Mouse (Mus musculus) intestine, embryonic 15.5 days (tissue): ENCODE measurements around the gene Amigo1. TPM values are rescaled to one million over a fixed set of nuclear protein-coding genes. Genes with fewer than 3 reads are reported as not detected.

Source experiments
- ATAC-seq: fragments of 200-750 bp; cut with Nextera tagmentation; 2 replicates; pipeline ENCODE4 v1.8.0; 2017; ENCODE audit warnings: moderate TSS enrichment, moderate library complexity
- H3K27ac ChIP-seq: fragments of 300-500 bp; sonication (generic); 2 replicates; pipeline ENCODE4 v1.5.1; 2015; ENCODE audit warnings: mild to moderate bottlenecking, inconsistent platforms
- H3K27me3 ChIP-seq: fragments of 300-500 bp; sonication (generic); replicated peaks from 2 replicates; pipeline ENCODE4 v1.6.1; 2015; ENCODE audit warnings: inconsistent platforms
- H3K36me3 ChIP-seq: fragments of 300-500 bp; sonication (generic); 2 replicates; pipeline ENCODE4 v1.6.1; 2015; ENCODE audit warnings: inconsistent platforms
- H3K4me1 ChIP-seq: fragments of 300-500 bp; sonication (generic); replicated peaks from 2 replicates; pipeline ENCODE4 v1.6.1; 2015; ENCODE audit warnings: inconsistent platforms
- H3K4me2 ChIP-seq: fragments of 300-500 bp; sonication (generic); replicated peaks from 2 replicates; pipeline ENCODE4 v1.6.1; 2015; ENCODE audit warnings: mild to moderate bottlenecking, inconsistent platforms
- H3K4me3 ChIP-seq: fragments of 300-500 bp; sonication (generic); replicated peaks from 2 replicates; pipeline ENCODE4 v1.5.1; 2015; ENCODE audit warnings: inconsistent platforms
- H3K9ac ChIP-seq: fragments of 300-500 bp; sonication (generic); 2 replicates; pipeline ENCODE4 v1.6.1; 2015; ENCODE audit warnings: inconsistent platforms
- H3K9me3 ChIP-seq: fragments of 300-500 bp; sonication (generic); 2 replicates; pipeline ENCODE4 v1.6.1; 2016; ENCODE audit warnings: inconsistent platforms
- WGBS: fragments of 180-500 bp; shearing (Covaris S2); methylation state at CpG from one replicate; pipeline ENCODE4 v1.1.7; 2015; 5-methylcytosine and 5-hydroxymethylcytosine counted together
- polyA plus RNA-seq: library from polyadenylated mRNA; unstranded; fragments of >200 nt; fragmentation: Nextera tagmentation; extraction: Ambion mirVana; gene quantifications from 2 replicates; pipeline ENCODE4 v1.2.1, GENCODE M21; 2015

Amigo1 gene
- polyA plus RNA-seq, 1 experiment from 2014 or later = 3.9 TPM

DNA sequence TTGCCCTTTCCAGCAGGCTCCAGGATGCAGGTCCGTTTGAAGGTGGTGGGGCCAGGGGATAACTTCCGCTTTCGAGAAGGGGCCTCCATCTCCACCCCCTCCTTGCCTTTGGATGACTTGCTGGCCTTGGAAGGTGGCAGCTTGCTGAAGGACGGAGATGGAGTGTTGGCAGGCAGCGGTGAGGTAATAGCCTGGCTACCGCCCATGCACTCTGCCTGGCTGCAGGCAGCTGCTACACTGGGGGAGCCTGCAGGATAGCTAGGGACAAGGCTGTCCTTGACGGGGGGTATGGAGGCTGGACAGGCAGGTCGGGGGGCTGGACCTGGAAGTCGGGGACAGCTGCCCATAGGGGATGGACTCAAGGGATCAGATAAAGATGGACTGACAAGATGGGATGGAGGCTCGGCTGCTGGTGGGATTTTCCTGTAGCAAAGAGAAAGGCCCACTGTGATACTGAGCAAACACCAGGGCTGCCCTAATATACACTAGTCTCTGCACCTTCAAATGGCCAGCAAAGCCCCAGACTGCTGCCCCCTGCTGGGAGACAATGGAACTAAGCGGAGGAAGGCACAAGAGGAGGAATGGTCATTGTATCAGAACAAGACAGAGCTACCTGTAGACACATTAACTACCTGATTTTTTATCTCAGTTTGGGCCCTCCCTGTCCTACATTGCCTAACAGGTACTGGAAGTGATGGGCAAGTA is 17.6 kb downstream of the Amigo1 start:
- Histone ChIP-seq H3K27me3 (no peaks in the 10 kb centered on the region), H3K9ac (no peak overlapping the region), H3K27ac (no peak overlapping the region), H3K4me3 (no peak overlapping the region), H3K4me2 (no peak overlapping the region), H3K36me3 (peaks cover 16% of the 10 kb centered on the region), H3K9me3 (no peaks in the 10 kb centered on the region), H3K4me1 (peaks cover 20% of the 10 kb centered on the region)
- 82% methylated on average over 11 of the region's 11 CpGs for WGBS
- no peak for ATAC-seq

DNA sequence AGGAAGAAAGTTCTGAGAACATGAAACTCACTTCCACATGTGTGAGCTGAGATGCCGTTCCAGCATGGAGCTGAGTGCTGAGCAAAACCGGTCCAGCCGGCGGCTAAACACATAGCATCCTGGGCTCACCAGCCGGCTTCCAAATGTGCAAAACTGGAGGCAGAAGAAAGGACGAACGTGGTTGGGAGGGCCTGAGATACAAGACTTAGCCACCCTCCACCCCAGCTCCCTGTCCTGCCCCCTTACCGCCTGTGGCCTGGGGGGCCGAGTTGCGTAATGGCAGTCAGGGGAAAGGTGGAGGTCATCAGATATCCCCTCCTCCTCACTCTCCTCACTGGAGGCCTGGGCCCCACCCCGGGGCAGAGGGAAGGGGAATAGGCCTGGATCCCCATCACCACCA is 18.3 kb downstream of the Amigo1 start:
- Histone ChIP-seq H3K4me1 (peaks cover 27% of the 10 kb centered on the region), H3K9ac (no peak overlapping the region), H3K27me3 (no peaks in the 10 kb centered on the region), H3K9me3 (no peaks in the 10 kb centered on the region), H3K4me3 (no peak overlapping the region), H3K27ac (no peak overlapping the region), H3K36me3 (peaks cover 16% of the 10 kb centered on the region), H3K4me2 (no peak overlapping the region)
- no peak for ATAC-seq
- 86% methylated on average over 11 of the region's 11 CpGs for WGBS

- H3K4me3 ChIP-seq = no peak overlapping the region
- 93% methylated on average over 8 of the region's 8 CpGs for WGBS
- no peak overlapping the region for H3K9ac ChIP-seq
- no peaks in the 10 kb centered on the region for H3K27me3 ChIP-seq
- peaks cover 28% of the 10 kb centered on the region for H3K4me1 ChIP-seq
- no peak for ATAC-seq
- no peak overlapping the region for H3K4me2 ChIP-seq
- no peaks in the 10 kb centered on the region for H3K9me3 ChIP-seq
- H3K36me3 ChIP-seq = peaks cover 16% of the 10 kb centered on the region
- H3K27ac ChIP-seq = no peak overlapping the region
These were observed 19.5 kb downstream of the Amigo1 start for GRCm38 (mm10) chr3:108205601-108206000.

- ATAC-seq = no peak
- 73% methylated on average over 15 of the region's 15 CpGs for WGBS
- peaks cover 29% of the 10 kb centered on the region for H3K4me1 ChIP-seq
- no peak overlapping the region for H3K4me3 ChIP-seq
- H3K27me3 ChIP-seq = no peaks in the 10 kb centered on the region
- no peaks in the 10 kb centered on the region for H3K9me3 ChIP-seq
- peaks cover 16% of the 10 kb centered on the region for H3K36me3 ChIP-seq
- peak overlapping the region; percentile 14; the same call in 1 of the 2 replicates for H3K4me2 ChIP-seq
- peak overlapping the region; percentile 14; the same call in 1 of the 2 replicates for H3K27ac ChIP-seq
- no peak overlapping the region for H3K9ac ChIP-seq
These were observed 20.7 kb downstream of the Amigo1 start for GRCm38 (mm10) chr3:108206731-108207375.

DNA sequence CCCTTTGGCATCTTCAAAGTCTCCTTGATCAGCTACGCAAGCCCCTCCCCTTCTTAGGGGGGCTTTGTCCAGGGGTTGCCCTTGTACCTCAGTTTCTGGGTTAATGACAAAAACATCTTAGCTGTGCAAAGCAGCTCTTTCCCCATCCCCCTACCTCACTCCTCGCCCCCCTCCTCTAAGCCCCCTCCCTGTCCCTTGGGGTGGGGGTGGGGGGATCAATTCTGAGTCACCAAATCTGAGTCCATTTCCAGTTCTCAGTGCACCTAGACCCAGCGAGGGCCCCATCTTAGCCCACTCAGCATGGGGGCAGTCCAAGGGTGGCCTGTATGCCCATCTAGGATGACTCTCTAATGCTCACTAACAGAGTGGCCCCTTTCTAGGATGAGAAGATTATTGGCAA is 22.9 kb downstream of the Amigo1 start:
- H3K27ac ChIP-seq = no peak overlapping the region
- H3K4me3 ChIP-seq = peak overlapping the region; percentile 67; the same call in 1 of the 2 replicates
- no peak for ATAC-seq
- 69% methylated on average over 3 of the region's 3 CpGs for WGBS
- H3K4me1 ChIP-seq = peaks cover 29% of the 10 kb centered on the region
- peaks cover 7% of the 10 kb centered on the region; the same call in 1 of the 2 replicates for H3K36me3 ChIP-seq
- H3K9me3 ChIP-seq = no peaks in the 10 kb centered on the region
- H3K4me2 ChIP-seq = peak overlapping the region; percentile 82
- H3K9ac ChIP-seq = no peak overlapping the region; the same call in 1 of the 2 replicates
- H3K27me3 ChIP-seq = no peaks in the 10 kb centered on the region

DNA sequence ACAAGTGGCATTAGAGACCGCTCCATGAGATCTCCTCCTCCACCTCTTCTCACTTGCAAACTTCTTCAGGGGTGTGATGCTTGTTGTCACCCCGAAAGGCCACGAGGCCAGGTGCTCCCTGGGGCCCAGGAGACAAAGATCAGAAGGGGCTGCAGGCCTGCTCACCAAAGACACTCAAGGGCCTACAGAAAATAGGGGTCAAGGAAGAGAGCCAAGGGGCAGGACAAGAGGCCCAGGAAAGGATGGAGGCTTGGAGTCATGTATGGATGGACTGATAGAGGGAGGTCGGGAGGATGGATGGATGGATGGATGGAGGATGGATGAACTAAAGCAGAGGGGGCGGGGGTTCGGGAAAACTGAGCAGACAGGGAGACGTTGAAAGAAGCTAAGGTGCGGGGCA is 23.4 kb downstream of the Amigo1 start:
- no peaks in the 10 kb centered on the region for H3K9me3 ChIP-seq
- peaks cover 7% of the 10 kb centered on the region; the same call in 1 of the 2 replicates for H3K36me3 ChIP-seq
- H3K27ac ChIP-seq = no peak overlapping the region
- peak overlapping the region; percentile 73 for H3K9ac ChIP-seq
- no peaks in the 10 kb centered on the region for H3K27me3 ChIP-seq
- H3K4me1 ChIP-seq = peaks cover 29% of the 10 kb centered on the region
- ATAC-seq = peak; percentile 6
- peak overlapping the region; percentile 67 for H3K4me3 ChIP-seq
- H3K4me2 ChIP-seq = peak overlapping the region; percentile 82
- 5% methylated on average over 8 of the region's 8 CpGs for WGBS

GRCm38 (mm10) chr3:108209946-108210770 is 24.0 kb downstream of the Amigo1 start:
- Histone ChIP-seq H3K27ac (peak overlapping the region; percentile 85), H3K36me3 (peaks cover 7% of the 10 kb centered on the region; the same call in 1 of the 2 replicates), H3K4me3 (peak overlapping the region; percentile 67), H3K4me2 (peak overlapping the region; percentile 92), H3K9me3 (no peaks in the 10 kb centered on the region), H3K27me3 (no peaks in the 10 kb centered on the region), H3K4me1 (peaks cover 29% of the 10 kb centered on the region), H3K9ac (peak overlapping the region; percentile 73)
- WGBS = under 1% methylated on average over 66 of the region's 72 CpGs
- peak; percentile 97 for ATAC-seq

DNA sequence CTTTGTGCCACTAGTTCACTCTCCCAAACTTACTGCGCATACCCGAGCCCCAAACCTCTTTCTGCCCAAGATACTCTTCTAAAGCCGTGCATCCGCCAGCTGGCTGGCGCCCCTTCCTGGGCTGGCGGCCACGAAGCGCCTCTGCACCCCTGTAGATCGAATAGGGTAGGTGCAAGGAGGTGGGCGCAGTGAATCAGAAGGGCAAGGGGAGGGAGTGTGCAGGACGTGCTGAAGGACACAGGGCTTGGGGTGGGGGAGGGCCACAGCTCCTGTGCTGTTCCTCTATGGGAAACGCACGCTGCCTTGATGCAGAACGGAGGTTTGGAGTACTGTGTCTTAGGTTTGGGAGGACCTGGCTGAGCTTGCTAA is 24.6 kb downstream of the Amigo1 start, which contains the start of gene Atxn7l2:
Gene Atxn7l2, minus strand, starts transcription at position 164 of the 369 bp plus-strand sequence.
- Histone ChIP-seq H3K9me3 (no peaks in the 10 kb centered on the region), H3K4me2 (peak within 1 kb of the TSS; percentile 92), H3K27ac (peak within 1 kb of the TSS; percentile 85), H3K36me3 (peaks cover 7% of the 10 kb centered on the region; the same call in 1 of the 2 replicates), H3K4me1 (peaks cover 29% of the 10 kb centered on the region), H3K4me3 (peak within 1 kb of the TSS; percentile 67), H3K9ac (peak within 1 kb of the TSS; percentile 73), H3K27me3 (no peaks in the 10 kb centered on the region)
- 0% methylated on average over 14 of the region's 14 CpGs for WGBS
- peak; percentile 77 for ATAC-seq

GRCm38 (mm10) chr3:108211845-108212244 is 25.7 kb downstream of the Amigo1 start:
- Histone ChIP-seq H3K36me3 (peaks cover 3% of the 10 kb centered on the region; the same call in 1 of the 2 replicates), H3K4me1 (peaks cover 25% of the 10 kb centered on the region), H3K9ac (no peak overlapping the region), H3K27ac (no peak overlapping the region), H3K27me3 (no peaks in the 10 kb centered on the region), H3K9me3 (no peaks in the 10 kb centered on the region), H3K4me2 (no peak overlapping the region), H3K4me3 (no peak overlapping the region)
- WGBS = 81% methylated on average over 6 of the region's 6 CpGs
- no peak for ATAC-seq

GRCm38 (mm10) chr3:108212406-108212805 is 26.3 kb downstream of the Amigo1 start:
- H3K36me3 ChIP-seq = peaks cover 3% of the 10 kb centered on the region; the same call in 1 of the 2 replicates
- no peak for ATAC-seq
- 73% methylated on average over 8 of the region's 8 CpGs for WGBS

GRCm38 (mm10) chr3:108214734-108215133 is 28.6 kb downstream of the Amigo1 start:
- Histone ChIP-seq H3K9ac (no peak overlapping the region), H3K4me3 (no peak overlapping the region), H3K4me2 (no peak overlapping the region), H3K27ac (no peak overlapping the region), H3K36me3 (no peaks in the 10 kb centered on the region), H3K4me1 (0 out of 2 replicates have a peak, but pooled peaks cover 4% of the 10 kb centered on the region), H3K9me3 (no peaks in the 10 kb centered on the region), H3K27me3 (no peaks in the 10 kb centered on the region)
- ATAC-seq = no peak
- 12% methylated on average over 5 of the region's 5 CpGs for WGBS

More at GRCm38 (mm10) chr3:108212406-108212805, 26.3 kb downstream of the Amigo1 start:
- Histone ChIP-seq H3K27me3 (no peaks in the 10 kb centered on the region), H3K4me1 (peaks cover 21% of the 10 kb centered on the region), H3K4me3 (no peak overlapping the region), H3K4me2 (no peak overlapping the region), H3K27ac (no peak overlapping the region), H3K9me3 (no peaks in the 10 kb centered on the region), H3K9ac (no peak overlapping the region)

- no peaks in the 10 kb centered on the region for H3K36me3 ChIP-seq
- H3K27ac ChIP-seq = no peak overlapping the region
- peaks cover 16% of the 10 kb centered on the region for H3K27me3 ChIP-seq
- no peak overlapping the region for H3K4me2 ChIP-seq
- 73% methylated on average over 3 of the region's 3 CpGs for WGBS
- no peak overlapping the region for H3K4me3 ChIP-seq
- H3K9me3 ChIP-seq = no peaks in the 10 kb centered on the region
- no peaks in the 10 kb centered on the region for H3K4me1 ChIP-seq
- no peak overlapping the region for H3K9ac ChIP-seq
- ATAC-seq = no peak
These were observed 34.5 kb downstream of the Amigo1 start for GRCm38 (mm10) chr3:108220661-108221060.
